Mouse (Mus musculus): ENCODE results near the gene Aamp. TPM values are rescaled to one million over a fixed set of nuclear protein-coding genes. Genes with fewer than 3 reads are reported as not detected.
"Not testable (repeated sequence)": the region's sequence is repeated elsewhere in the genome, so short reads cannot be mapped to it uniquely, and the experiment has no call there.

Aamp gene
- total and polyA plus RNA-seq, 3 experiments: 108 to 172 (median 163) TPM

DNA sequence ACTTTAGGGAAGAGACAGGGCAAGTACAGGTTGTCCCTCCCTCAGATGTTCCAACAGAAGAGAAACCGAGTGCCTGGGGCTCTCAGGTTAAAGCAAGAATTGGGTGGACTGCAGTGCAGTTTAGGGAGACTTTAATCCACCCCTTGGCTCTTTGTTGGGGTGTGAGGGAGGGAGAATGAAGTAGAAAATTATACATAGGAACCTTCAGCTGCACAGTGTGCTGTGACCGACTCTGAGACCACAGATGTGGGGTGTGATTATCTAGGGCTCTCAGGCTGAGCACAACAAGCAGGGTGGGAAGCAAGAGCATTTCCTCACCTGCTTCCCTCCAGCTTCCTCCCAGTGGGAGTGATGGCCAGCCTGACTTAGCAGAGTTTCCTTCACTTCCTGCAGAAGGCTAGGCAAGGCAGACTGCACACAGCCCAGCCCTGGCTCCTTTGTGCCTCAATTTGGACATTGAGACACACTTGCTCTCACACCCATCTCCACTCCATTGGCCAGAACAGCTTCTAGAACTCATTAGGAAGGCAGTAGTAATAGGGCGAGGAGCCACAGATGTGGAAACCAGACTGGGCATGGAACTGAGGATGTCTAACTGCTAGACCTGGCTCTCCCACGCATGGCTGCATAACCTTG is 46.6 kb upstream of the Aamp start:
- in situ Hi-C loops (cut with MboI; ENCODE audit: low pct_ligation_motif_present, low pct_unique_long_range_greater_than_20kb, low sequenced_read_pairs): no loop called here
- no peak overlapping the region for H3K4me3 ChIP-seq (replicated peaks in 1 of 3; ENCODE audit: low read depth in 2 of 3, low read length in 2 of 3, poor library complexity in 1 of 3)
- no peak overlapping the region for H3K9ac ChIP-seq (ENCODE audit: insufficient read depth, low read depth)
- H3K79me2 ChIP-seq (replicated peaks; ENCODE audit: control insufficient read depth, extremely low read depth, insufficient read depth, poor library complexity, severe bottlenecking): peaks cover 36% of the 10 kb centered on the region
- H3K27me3 ChIP-seq (replicated peaks): no peaks in the 10 kb centered on the region
- no peak overlapping the region for H3K27ac ChIP-seq (ENCODE audit: insufficient read depth, low read depth)
- no peak overlapping the region for H3K4me2 ChIP-seq (ENCODE audit: insufficient read depth, low read depth, poor library complexity, severe bottlenecking)
- H3K9me3 ChIP-seq (replicated peaks; ENCODE audit: low read length): peaks cover 8% of the 10 kb centered on the region
- H3K36me3 ChIP-seq (replicated peaks in 1 of 2; ENCODE audit: control insufficient read depth in 1 of 2, insufficient read depth in 1 of 2, low read length in 1 of 2): peaks cover 8 to 19% of the 10 kb centered on the region in 2 experiments
- dilution Hi-C loops (cut with MboI; ENCODE audit: extremely low pct_ligation_motif_present, extremely low pct_unique_long_range_greater_than_20kb, low sequenced_read_pairs): no loop called here
- H3K4me1 ChIP-seq (ENCODE audit: control insufficient read depth in 1 of 2, insufficient read depth in 2 of 2): peaks cover 9 to 34% of the 10 kb centered on the region in 2 experiments
- TF ChIP-seq MAFK (IDR thresholded peaks at IDR 0.05; ENCODE audit: insufficient replicate concordance, low read length) (no peak), E2F4 (IDR thresholded peaks at IDR 0.05; ENCODE audit: insufficient replicate concordance, low read depth, low read length) (no peak)
- no peak for DNase-seq (ENCODE audit: extremely low read depth)

- no peak for TF ChIP-seq ELF1 (IDR thresholded peaks at IDR 0.05; ENCODE audit: low read depth, low read length)
- no peak for TF ChIP-seq USF1 (IDR thresholded peaks at IDR 0.05; ENCODE audit: low read depth, low read length)
- no peak for TF ChIP-seq EP300 (IDR thresholded peaks at IDR 0.05; ENCODE audit: low read length)
- TF ChIP-seq GABPA (IDR thresholded peaks at IDR 0.05; ENCODE audit: insufficient replicate concordance, low read depth, low read length): no peak
- TF ChIP-seq KAT2A (IDR thresholded peaks at IDR 0.05; ENCODE audit: insufficient replicate concordance, low read length): no peak
- no peak for TF ChIP-seq MXI1 (IDR thresholded peaks at IDR 0.05; ENCODE audit: low read depth, low read length)
- TF ChIP-seq JUN (IDR thresholded peaks at IDR 0.05; ENCODE audit: insufficient read depth, low read depth, low read length): no peak
- no peak for TF ChIP-seq PAX5 (IDR thresholded peaks at IDR 0.05; ENCODE audit: low read length)
- DNase-seq (ENCODE audit: extremely low read depth): no peak
- Histone ChIP-seq H3K9me3 (replicated peaks; ENCODE audit: low read length) (peaks cover 8% of the 10 kb centered on the region), H3K9ac (ENCODE audit: insufficient read depth, low read depth) (no peak overlapping the region), H3K36me3 (replicated peaks in 1 of 2; ENCODE audit: control insufficient read depth in 1 of 2, insufficient read depth in 1 of 2, low read length in 1 of 2) (peaks cover 0 to 7% of the 10 kb centered on the region in 2 experiments), H3K27me3 (replicated peaks) (no peaks in the 10 kb centered on the region), H3K27ac (ENCODE audit: insufficient read depth, low read depth) (no peak overlapping the region), H3K4me2 (ENCODE audit: insufficient read depth, low read depth, poor library complexity, severe bottlenecking) (no peak overlapping the region), H3K4me3 (replicated peaks in 1 of 3; ENCODE audit: low read depth in 2 of 3, low read length in 2 of 3, poor library complexity in 1 of 3) (no peak overlapping the region), H3K4me1 (ENCODE audit: control insufficient read depth in 1 of 2, insufficient read depth in 2 of 2) (peaks cover 9 to 25% of the 10 kb centered on the region in 2 experiments), H3K79me2 (replicated peaks; ENCODE audit: control insufficient read depth, extremely low read depth, insufficient read depth, poor library complexity, severe bottlenecking) (peaks cover 24% of the 10 kb centered on the region)
- in situ Hi-C loops (cut with MboI; ENCODE audit: low pct_ligation_motif_present, low pct_unique_long_range_greater_than_20kb, low sequenced_read_pairs) (no loop called here), dilution Hi-C loops (cut with MboI; ENCODE audit: extremely low pct_ligation_motif_present, extremely low pct_unique_long_range_greater_than_20kb, low sequenced_read_pairs) (no loop called here)
Measured at GRCm38 (mm10) chr1:74329899-74330431, 45.4 kb upstream of the Aamp start.

- H3K9ac ChIP-seq (ENCODE audit: insufficient read depth, low read depth); dilution Hi-C loops (cut with MboI; ENCODE audit: extremely low pct_ligation_motif_present, extremely low pct_unique_long_range_greater_than_20kb, low sequenced_read_pairs); H3K36me3 ChIP-seq (replicated peaks in 1 of 2; ENCODE audit: control insufficient read depth in 1 of 2, insufficient read depth in 1 of 2, low read length in 1 of 2); H3K27ac ChIP-seq (ENCODE audit: insufficient read depth, low read depth); H3K27me3 ChIP-seq (replicated peaks); H3K4me3 ChIP-seq (replicated peaks in 1 of 3; ENCODE audit: low read depth in 2 of 3, low read length in 2 of 3, poor library complexity in 1 of 3); H3K4me2 ChIP-seq (ENCODE audit: insufficient read depth, low read depth, poor library complexity, severe bottlenecking); H3K9me3 ChIP-seq (replicated peaks; ENCODE audit: low read length); in situ Hi-C loops (cut with MboI; ENCODE audit: low pct_ligation_motif_present, low pct_unique_long_range_greater_than_20kb, low sequenced_read_pairs); DNase-seq (ENCODE audit: extremely low read depth); H3K79me2 ChIP-seq (replicated peaks; ENCODE audit: control insufficient read depth, extremely low read depth, insufficient read depth, poor library complexity, severe bottlenecking): not testable (repeated sequence)
- TF ChIP-seq CTCF (conservative IDR thresholded peaks at IDR 0.05 in 1 of 2, IDR thresholded peaks at IDR 0.05 in 1 of 2; ENCODE audit: low read depth in 2 of 2, low read length in 2 of 2): peak; percentile 11 to 50; a peak in 2 of 4 replicates
- peak; percentile 28 for TF ChIP-seq SMC3 (IDR thresholded peaks at IDR 0.05; ENCODE audit: low read depth, low read length)
- peaks cover 12 to 22% of the 10 kb centered on the region in 2 experiments for H3K4me1 ChIP-seq (ENCODE audit: control insufficient read depth in 1 of 2, insufficient read depth in 2 of 2)
Measured at GRCm38 (mm10) chr1:74326916-74327315, 42.4 kb upstream of the Aamp start.

All from CH12.LX (cell line).